Mouse (Mus musculus) intestine, embryonic 16.5 days (tissue): ENCODE results near the gene Kcng3. TPM values are rescaled to one million over a fixed set of nuclear protein-coding genes. Genes with fewer than 3 reads are reported as not detected.

Experiments used
- ATAC-seq: fragments of 200-750 bp; cut with Nextera tagmentation; 2 replicates; pipeline ENCODE4 v1.8.0; 2017; ENCODE audit warnings: moderate TSS enrichment, moderate library complexity
- H3K27ac ChIP-seq: fragments of 300-500 bp; sonication (generic); 2 replicates; pipeline ENCODE4 v1.5.1; 2014; ENCODE audit warnings: mild to moderate bottlenecking, low read length
- H3K27me3 ChIP-seq: fragments of 300-500 bp; sonication (generic); replicated peaks from 2 replicates; pipeline ENCODE4 v1.6.1; 2014; ENCODE audit warnings: low read length, control low read depth, mixed read lengths; ENCODE audit not compliant: control insufficient read depth, insufficient read depth
- H3K36me3 ChIP-seq: fragments of 300-500 bp; sonication (generic); 2 replicates; pipeline ENCODE4 v1.6.1; 2014; ENCODE audit warnings: low read length, control low read depth; ENCODE audit not compliant: control insufficient read depth, insufficient read depth
- H3K4me1 ChIP-seq: fragments of 300-500 bp; sonication (generic); 2 replicates; pipeline ENCODE4 v1.6.1; 2014; ENCODE audit warnings: low read length, control low read depth, mixed read lengths; ENCODE audit not compliant: control insufficient read depth, insufficient read depth
- H3K4me2 ChIP-seq: fragments of 300-500 bp; sonication (generic); 2 replicates; pipeline ENCODE4 v1.6.1; 2014; ENCODE audit warnings: low read depth, low read length, control low read depth
- H3K4me3 ChIP-seq: fragments of 300-500 bp; sonication (generic); 2 replicates; pipeline ENCODE4 v1.5.1; 2014; ENCODE audit warnings: mild to moderate bottlenecking, low read length
- H3K9ac ChIP-seq: fragments of 300-500 bp; sonication (generic); 2 replicates; pipeline ENCODE4 v1.6.1; 2014; ENCODE audit warnings: low read depth, low read length
- H3K9me3 ChIP-seq: fragments of 300-500 bp; sonication (generic); 2 replicates; pipeline ENCODE4 v1.6.1; 2016; ENCODE audit warnings: low read length, control low read depth; ENCODE audit not compliant: control insufficient read depth
- WGBS: fragments of 180-500 bp; shearing (Covaris S2); extraction: QIAGEN DNeasy Blood & Tissue Kit; methylation state at CpG from one replicate; pipeline ENCODE4 v1.1.7; 2014; 5-methylcytosine and 5-hydroxymethylcytosine counted together
- polyA plus RNA-seq: library from polyadenylated mRNA; unstranded; fragments of >200 nt; fragmentation: Nextera tagmentation; extraction: Ambion mirVana; gene quantifications from 2 replicates; pipeline ENCODE4 v1.2.1, GENCODE M21; 2015

Gene Kcng3
- polyA plus RNA-seq, 1 experiment from 2014 or later: not detected

DNA sequence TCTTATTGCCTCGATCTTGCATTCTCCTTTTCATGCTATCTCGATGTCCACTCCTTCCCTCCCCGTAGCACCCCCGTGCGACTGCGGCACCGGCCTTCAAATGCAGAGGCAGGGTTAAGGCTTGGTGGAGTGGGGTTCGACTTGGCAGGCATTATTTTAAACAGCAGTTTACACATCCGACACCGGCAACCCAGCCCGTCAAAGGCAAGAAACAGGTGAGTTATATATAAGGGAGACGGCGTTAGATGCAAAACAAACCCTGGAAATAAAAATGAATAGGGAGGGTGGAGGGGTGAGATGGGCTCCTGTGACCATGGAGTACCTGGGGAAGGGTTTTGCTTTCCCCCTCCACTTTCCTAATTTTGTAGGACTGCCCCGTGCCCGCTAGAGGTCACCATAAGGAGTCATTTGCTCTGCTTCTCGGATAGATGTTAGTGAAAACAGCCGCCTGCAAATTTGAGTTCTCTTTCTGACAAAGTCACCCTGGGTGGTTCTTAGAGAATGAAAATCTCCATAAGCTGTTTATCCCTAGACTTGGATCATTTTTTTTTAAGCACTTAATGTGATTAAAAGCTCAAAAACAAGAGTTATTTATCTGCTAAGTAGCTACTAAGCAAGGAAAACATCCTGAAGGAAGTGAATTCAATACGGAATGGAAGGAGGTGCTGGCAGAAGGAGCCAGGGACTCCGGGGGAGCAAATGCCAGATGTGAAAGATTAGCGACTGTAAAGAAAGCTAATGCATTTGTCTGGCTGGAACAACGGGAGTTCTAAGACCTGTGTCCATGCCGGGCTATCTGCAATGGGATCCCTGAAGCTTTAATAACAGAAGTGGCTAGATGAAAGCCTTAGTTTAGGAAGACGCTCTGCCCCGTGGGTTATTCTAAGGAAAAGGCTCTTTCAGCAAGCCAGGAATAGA is 1.2 kb upstream of the Kcng3 start:
- peaks cover 14% of the 10 kb centered on the region for H3K4me1 ChIP-seq
- H3K9ac ChIP-seq: peak overlapping the region; percentile 62
- peaks cover 41% of the 10 kb centered on the region for H3K27me3 ChIP-seq
- 2% methylated on average over 24 of the region's 24 CpGs for WGBS
- H3K9me3 ChIP-seq: no peaks in the 10 kb centered on the region
- no peaks in the 10 kb centered on the region for H3K36me3 ChIP-seq
- H3K27ac ChIP-seq: no peak overlapping the region
- ATAC-seq: no peak; the same call in 1 of the 2 replicates
- peak overlapping the region; percentile 97 for H3K4me2 ChIP-seq
- H3K4me3 ChIP-seq: peak overlapping the region; percentile 59

- 2% methylated on average over 90 of the region's 109 CpGs for WGBS
- no peaks in the 10 kb centered on the region for H3K36me3 ChIP-seq
- no peaks in the 10 kb centered on the region for H3K9me3 ChIP-seq
- H3K27ac ChIP-seq: no peak overlapping the region
- peak overlapping the region; percentile 62 for H3K9ac ChIP-seq
- peaks cover 14% of the 10 kb centered on the region for H3K4me1 ChIP-seq
- peak; percentile 82 for ATAC-seq
- H3K27me3 ChIP-seq: peaks cover 48% of the 10 kb centered on the region
- H3K4me3 ChIP-seq: peak overlapping the region; percentile 59
- peak overlapping the region; percentile 97 for H3K4me2 ChIP-seq
These were observed 662 bp downstream of the Kcng3 start for GRCm38 (mm10) chr17:83630787-83631678.

DNA sequence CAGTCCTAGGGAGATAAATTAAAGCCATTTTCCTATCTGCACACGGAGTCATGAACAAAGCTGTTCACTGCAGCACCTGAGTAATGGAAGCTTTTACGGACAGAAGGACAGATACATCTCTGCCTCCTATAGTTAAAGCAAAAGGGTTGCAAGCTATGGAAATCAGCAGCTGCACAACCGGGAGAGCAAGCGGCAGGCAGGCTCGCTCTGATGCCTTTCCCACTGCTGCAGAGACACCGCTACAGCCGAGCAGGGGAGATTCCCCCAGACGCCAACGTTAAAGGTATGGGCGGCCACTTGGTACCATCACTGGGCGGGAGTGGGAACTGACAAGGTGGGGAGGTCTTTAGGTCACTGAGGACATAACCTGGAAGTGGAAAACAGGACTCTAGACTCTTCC is 17.8 kb downstream of the Kcng3 start:
- no peak overlapping the region for H3K4me3 ChIP-seq
- WGBS: 33% methylated on average over 11 of the region's 11 CpGs
- no peak overlapping the region for H3K27ac ChIP-seq
- no peaks in the 10 kb centered on the region for H3K36me3 ChIP-seq
- no peaks in the 10 kb centered on the region for H3K27me3 ChIP-seq
- no peak overlapping the region for H3K4me2 ChIP-seq
- no peak for ATAC-seq
- no peak overlapping the region for H3K9ac ChIP-seq
- no peaks in the 10 kb centered on the region for H3K4me1 ChIP-seq
- no peaks in the 10 kb centered on the region for H3K9me3 ChIP-seq

- Histone ChIP-seq H3K9ac (no peak overlapping the region), H3K27ac (no peak overlapping the region), H3K27me3 (no peaks in the 10 kb centered on the region), H3K9me3 (no peaks in the 10 kb centered on the region), H3K36me3 (no peaks in the 10 kb centered on the region), H3K4me1 (no peaks in the 10 kb centered on the region), H3K4me2 (no peak overlapping the region), H3K4me3 (no peak overlapping the region)
- WGBS: 77% methylated on average over 4 of the region's 4 CpGs
- no peak for ATAC-seq
These were observed 22.2 kb downstream of the Kcng3 start for GRCm38 (mm10) chr17:83609532-83609931.

GRCm38 (mm10) chr17:83600976-83601375 is 30.7 kb downstream of the Kcng3 start:
- H3K9ac ChIP-seq: no peak overlapping the region
- H3K9me3 ChIP-seq: no peaks in the 10 kb centered on the region
- WGBS: 83% methylated on average over 12 of the region's 12 CpGs
- no peak for ATAC-seq
- H3K36me3 ChIP-seq: no peaks in the 10 kb centered on the region
- H3K27ac ChIP-seq: no peak overlapping the region
- no peaks in the 10 kb centered on the region for H3K4me1 ChIP-seq
- H3K4me3 ChIP-seq: no peak overlapping the region
- H3K27me3 ChIP-seq: no peaks in the 10 kb centered on the region
- no peak overlapping the region for H3K4me2 ChIP-seq

DNA sequence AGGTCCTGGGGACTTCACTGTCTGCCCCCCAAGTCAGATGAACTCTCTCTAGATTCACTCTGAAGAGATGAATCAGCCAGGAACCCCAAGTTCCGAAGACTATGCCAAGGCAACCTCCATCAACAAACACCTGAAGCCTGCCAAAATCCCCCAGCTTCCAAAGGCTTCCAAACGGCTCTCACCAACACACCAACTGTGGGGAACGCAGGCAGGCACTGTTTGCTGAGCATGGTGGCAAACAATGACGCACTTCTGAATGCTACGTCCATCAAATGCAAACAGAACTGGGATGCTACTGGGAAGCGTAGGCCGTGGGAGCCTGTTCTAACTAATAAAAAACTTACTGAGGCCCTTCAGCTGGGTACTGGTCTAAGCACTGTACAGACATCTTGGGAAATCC is 35.7 kb downstream of the Kcng3 start:
- Histone ChIP-seq H3K9me3 (no peaks in the 10 kb centered on the region), H3K4me2 (no peak overlapping the region), H3K4me1 (no peaks in the 10 kb centered on the region), H3K27ac (no peak overlapping the region), H3K27me3 (no peaks in the 10 kb centered on the region), H3K4me3 (no peak overlapping the region), H3K9ac (no peak overlapping the region), H3K36me3 (no peaks in the 10 kb centered on the region)
- no peak for ATAC-seq
- 59% methylated on average over 7 of the region's 7 CpGs for WGBS

GRCm38 (mm10) chr17:83594526-83594925 is 37.2 kb downstream of the Kcng3 start:
- no peak overlapping the region for H3K27ac ChIP-seq
- no peaks in the 10 kb centered on the region for H3K27me3 ChIP-seq
- no peak overlapping the region for H3K9ac ChIP-seq
- ATAC-seq: no peak
- no peak overlapping the region for H3K4me3 ChIP-seq
- 74% methylated on average over 8 of the region's 8 CpGs for WGBS
- no peaks in the 10 kb centered on the region for H3K36me3 ChIP-seq
- no peaks in the 10 kb centered on the region for H3K9me3 ChIP-seq
- no peaks in the 10 kb centered on the region for H3K4me1 ChIP-seq
- H3K4me2 ChIP-seq: no peak overlapping the region

DNA sequence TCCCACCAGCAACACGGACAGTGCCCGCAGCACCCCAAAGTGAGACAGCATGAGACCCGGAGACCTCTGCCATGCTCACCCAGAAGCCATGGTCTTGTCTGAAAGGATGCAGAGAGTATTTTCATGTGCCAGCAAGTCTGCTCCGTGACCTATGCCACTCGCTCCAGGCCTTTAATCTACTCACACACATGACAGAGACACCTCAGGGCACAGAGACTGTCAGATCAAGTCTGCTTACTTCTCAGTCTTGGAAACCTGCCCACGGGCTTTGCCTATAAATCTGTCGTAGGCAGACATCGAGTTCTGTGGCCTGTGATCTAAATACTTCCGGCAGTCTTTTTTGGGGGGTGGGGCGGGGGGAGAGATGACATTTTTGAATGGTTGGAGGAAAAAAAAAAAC is 38.3 kb downstream of the Kcng3 start:
- Histone ChIP-seq H3K4me3 (no peak overlapping the region), H3K36me3 (no peaks in the 10 kb centered on the region), H3K27ac (no peak overlapping the region), H3K27me3 (no peaks in the 10 kb centered on the region), H3K4me2 (no peak overlapping the region), H3K4me1 (no peaks in the 10 kb centered on the region), H3K9ac (no peak overlapping the region), H3K9me3 (peaks cover 2% of the 10 kb centered on the region; the same call in 1 of the 2 replicates)
- no peak for ATAC-seq
- WGBS: 72% methylated on average over 10 of the region's 10 CpGs

DNA sequence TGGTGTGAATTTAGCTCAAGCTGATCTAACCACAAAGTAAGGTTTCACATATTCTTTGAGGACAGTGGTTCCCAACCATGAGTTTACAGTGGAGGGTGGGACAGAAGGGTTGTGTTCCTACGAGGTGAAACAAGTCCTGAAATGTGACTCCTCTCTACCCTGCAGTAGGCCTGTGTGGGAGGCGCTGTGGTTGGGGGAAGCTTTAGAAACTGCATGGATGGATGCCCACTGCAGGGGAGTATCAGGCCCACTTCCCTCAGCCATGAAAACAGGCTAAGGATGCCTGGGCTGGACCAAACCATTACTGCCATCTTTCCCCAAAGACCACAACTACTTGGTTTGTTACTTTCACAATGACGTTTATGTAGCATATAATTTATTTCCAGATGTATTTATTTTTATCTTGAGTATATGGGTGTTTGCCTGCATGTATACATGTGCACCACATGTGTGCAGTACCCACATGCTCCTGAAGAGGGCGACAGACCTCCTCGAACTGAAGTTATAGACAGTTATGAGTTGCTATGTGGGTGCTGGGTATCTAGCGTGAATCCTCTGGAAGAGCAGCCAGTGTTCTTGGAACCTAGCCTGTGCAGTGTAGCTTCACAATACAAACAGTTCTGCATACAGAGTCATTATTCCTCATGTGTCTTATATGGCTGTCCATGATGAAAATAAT is 42.9 kb downstream of the Kcng3 start:
- no peak for ATAC-seq
- Histone ChIP-seq H3K27me3 (no peaks in the 10 kb centered on the region), H3K4me3 (no peak overlapping the region), H3K4me2 (no peak overlapping the region), H3K27ac (no peak overlapping the region), H3K9me3 (peaks cover 2% of the 10 kb centered on the region; the same call in 1 of the 2 replicates), H3K4me1 (no peaks in the 10 kb centered on the region), H3K9ac (no peak overlapping the region), H3K36me3 (no peaks in the 10 kb centered on the region)
- 80% methylated on average over 6 of the region's 6 CpGs for WGBS
